Mouse (Mus musculus): ENCODE data around the gene Fscn1.

Fscn1 gene

DNA sequence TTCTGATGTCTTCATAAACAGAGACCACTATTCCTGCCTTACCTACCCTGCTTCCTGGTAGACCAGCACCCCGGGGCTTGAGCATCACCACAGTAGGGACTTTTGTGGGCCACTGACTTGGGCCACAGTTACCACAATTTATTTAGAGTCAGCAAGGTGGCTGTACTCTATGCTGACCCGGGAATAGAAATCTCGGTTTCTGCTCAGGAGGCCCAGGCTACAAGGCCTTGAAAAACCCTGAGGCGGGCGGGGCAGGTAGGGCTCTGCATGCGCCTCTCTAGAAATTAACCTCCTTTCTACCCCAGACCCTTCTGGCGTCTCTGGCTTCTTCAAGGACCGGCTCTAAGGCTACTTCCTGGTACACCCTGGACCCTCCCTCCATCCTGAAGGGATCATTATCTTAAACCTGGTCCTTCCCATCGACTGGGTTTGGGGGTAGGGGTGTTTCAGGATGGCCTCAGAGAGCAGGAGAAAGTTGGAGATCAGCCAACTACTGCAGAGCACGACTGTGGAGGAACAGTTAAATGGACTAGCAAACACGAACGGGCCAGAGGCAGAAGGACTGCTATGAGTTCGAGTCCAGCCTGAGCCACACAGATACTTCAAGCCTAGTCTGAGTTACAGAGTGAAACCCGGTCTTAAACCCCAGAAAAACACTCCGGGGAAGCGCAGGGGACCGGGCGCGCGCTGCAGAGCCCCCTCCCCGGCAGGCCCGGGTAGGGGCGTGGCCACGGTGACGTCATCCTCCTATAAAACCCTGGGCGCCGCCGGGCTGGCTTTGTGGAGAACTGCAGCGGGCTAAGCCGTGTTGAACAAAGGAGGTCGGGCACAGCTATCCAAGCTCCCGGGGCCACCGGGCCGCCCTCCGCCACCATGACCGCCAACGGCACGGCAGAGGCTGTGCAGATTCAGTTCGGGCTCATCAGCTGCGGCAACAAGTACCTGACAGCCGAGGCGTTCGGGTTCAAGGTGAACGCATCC, at the start of gene Fscn1:
Gene Fscn1, plus strand, starts transcription at position 768 of the 981 bp plus-strand sequence.
- in situ Hi-C loops (cut with MboI; ENCODE audit: low sequenced_read_pairs) = no loop called here

GRCm38 (mm10) chr5:142911629-142912028, 48.5 kb upstream of the Fscn1 start:
- in situ Hi-C loops (cut with MboI; ENCODE audit: low sequenced_read_pairs) = no loop called here

DNA sequence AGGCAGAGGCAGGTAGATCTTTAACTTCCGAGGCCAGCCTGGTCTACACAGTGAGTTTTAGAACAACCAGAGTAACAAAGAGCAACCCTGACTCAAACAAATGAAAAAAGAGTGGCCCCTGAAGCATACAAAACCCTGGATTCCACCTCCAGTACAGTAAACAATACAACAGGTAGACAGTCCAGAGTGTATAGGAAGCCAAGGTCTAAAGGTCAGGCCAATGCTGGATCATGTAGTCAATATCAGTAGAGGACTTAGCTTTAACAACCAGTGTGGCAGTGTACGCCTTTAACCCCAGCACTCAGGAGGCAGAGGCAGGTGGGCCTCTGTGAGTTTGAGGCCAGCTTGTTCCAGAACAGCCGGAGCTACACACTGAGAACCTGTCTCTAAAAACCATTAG, 47.8 kb upstream of the Fscn1 start:
- in situ Hi-C loops (cut with MboI; ENCODE audit: low sequenced_read_pairs) = no loop called here

- in situ Hi-C loops (cut with MboI; ENCODE audit: low sequenced_read_pairs) = no loop called here
Observed at GRCm38 (mm10) chr5:142912739-142913138, 47.4 kb upstream of the Fscn1 start.

- in situ Hi-C loops (cut with MboI; ENCODE audit: low sequenced_read_pairs) = no loop called here
Observed at GRCm38 (mm10) chr5:142915231-142915630, 44.9 kb upstream of the Fscn1 start.

GRCm38 (mm10) chr5:142916593-142916992, 43.5 kb upstream of the Fscn1 start:
- in situ Hi-C loops (cut with MboI; ENCODE audit: low sequenced_read_pairs) = no loop called here

DNA sequence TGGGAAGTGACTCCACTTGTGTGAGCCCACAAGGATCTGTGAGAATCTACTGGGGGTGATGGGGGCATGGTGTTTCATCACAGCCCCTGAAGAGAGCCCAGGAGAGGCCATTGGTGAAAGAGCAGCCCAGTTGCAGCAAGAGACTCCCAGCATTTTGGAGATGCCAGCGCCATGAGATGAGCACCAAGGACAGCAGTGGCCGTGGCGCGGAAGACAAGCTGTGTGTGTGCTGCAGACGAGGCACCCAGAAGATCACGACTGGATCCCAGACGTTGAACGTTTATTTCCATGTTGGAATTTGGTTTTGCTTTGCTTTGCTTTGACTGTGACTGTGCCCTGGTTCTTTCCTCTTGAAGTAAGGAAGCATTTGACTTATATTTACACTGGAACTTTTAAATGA, 42.7 kb upstream of the Fscn1 start:
- in situ Hi-C loops (cut with MboI; ENCODE audit: low sequenced_read_pairs) = no loop called here

- in situ Hi-C loops (cut with MboI; ENCODE audit: low sequenced_read_pairs) = no loop called here
Observed at GRCm38 (mm10) chr5:142920311-142921073, 39.7 kb upstream of the Fscn1 start.

DNA sequence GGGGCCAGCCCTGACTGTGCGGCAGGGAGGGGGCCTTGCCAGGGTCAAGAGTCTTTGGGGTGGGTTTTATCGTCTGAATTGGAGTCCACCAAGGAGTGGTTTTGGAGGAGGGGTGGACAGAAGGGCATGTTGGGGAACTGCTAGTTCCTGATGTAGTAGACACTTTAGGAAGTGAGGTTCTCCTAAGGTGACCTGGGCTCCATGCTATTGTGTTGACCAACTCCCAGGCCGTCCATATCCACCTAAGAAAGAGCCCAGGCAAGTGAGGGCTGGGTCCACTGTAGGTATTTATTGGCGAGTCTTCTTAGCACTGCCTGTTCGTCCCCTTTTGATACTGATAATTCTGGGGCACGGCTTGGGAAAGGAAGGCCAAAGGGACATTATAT, 39.1 kb upstream of the Fscn1 start:
- in situ Hi-C loops (cut with MboI; ENCODE audit: low sequenced_read_pairs) = no loop called here

DNA sequence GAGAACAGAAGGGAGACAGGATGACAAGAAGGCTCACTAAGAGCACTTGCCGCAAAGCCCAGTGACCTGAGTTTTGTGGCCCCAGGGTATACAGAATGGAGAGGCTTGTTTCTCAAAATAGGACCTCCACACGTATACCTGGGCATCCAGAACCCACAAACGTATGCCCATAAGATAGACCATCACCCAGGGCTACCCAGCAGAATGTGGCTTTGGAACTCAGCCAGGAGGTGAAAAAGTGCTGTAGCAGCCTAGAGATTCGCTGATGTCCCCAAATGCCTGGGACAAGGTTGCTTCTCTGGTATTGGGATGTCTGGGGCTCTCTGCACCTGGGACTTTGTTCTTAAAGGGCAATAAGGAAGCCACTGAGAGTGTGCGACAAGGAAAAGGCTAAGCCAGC, 37.9 kb upstream of the Fscn1 start:
- in situ Hi-C loops (cut with MboI; ENCODE audit: low sequenced_read_pairs) = no loop called here

- in situ Hi-C loops (cut with MboI; ENCODE audit: low sequenced_read_pairs) = no loop called here
Observed at GRCm38 (mm10) chr5:142923781-142924180, 36.4 kb upstream of the Fscn1 start.

GRCm38 (mm10) chr5:142924336-142924959, 35.7 kb upstream of the Fscn1 start:
- in situ Hi-C loops (cut with MboI; ENCODE audit: low sequenced_read_pairs) = no loop called here

DNA sequence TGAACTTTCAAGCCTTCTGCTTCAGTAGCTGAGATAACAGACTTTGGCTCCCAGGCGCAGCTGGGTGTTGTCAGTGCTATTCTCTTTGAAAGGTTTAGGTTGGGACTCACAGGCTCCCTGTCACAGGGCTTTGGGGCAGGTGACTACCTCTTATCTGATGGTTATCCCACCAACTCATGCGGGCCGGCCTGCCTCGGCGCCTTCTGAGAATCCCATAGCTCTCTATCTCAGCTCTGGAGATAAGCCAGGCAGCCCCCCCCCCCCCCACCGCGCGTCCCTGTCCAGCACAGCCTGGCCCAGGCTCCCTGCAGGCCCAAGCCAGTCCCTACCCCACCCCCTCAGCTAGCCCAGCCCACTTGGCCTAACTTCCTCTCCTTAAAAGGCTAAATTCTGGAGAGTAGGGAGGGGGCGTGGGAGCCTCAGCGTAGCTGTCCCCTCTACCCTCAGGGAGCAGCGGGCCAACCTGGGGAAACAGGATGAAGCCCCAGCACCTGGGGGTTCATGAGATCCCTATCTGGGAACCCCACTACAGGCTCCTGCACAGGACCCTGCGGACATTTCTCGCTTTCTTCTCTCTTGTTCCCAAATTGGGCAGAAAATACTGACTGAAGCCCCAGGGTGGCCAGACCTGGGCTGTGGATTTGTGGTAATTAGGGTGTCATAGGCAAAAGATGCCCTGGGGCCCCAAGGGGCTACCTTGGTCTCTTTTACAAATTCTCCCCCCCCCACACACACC, 33.8 kb upstream of the Fscn1 start:
- in situ Hi-C loops (cut with MboI; ENCODE audit: low sequenced_read_pairs) = no loop called here

DNA sequence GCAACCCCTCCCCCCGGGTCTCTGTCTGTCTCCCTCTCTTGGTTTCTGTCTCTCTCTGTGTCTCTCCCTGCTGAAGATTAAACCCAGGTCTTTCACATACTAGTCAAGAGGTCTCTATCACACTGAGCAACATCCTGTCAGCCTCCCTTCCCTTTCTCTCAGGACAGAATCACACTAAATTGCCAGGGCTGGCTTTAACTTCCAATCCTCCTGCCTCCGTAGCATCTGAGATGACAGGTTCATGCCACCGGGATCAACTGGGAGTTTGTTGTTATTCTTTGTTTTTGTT, 33.3 kb upstream of the Fscn1 start:
- in situ Hi-C loops (cut with MboI; ENCODE audit: low sequenced_read_pairs) = no loop called here

DNA sequence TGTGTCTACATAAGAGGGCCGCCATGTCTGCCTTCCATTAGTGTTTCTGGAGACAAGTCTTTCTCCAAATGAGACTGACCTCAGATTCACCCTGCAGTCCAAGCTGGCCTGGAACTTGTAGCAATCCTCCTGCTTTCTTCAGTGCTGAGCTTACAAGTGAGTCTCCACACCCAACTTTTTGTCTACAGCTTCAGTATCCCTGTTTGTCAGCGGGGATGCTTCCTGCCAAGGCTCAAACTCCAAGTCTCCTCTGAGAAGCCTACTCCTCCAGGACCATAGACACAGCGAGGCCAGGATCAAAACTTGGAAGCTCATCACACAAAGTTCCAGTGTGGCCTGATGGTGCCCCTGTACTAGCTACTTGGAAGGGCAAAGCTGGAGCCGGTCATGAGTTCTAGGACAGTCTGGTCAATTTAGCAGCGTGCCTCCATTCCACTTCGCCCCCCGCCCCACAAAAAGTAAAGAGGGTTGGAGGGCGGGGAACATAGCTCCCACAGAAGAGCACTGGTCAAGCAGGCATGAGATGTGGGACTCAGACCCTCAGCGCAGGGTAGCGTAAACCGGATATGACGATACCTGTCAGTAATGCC, 32.7 kb upstream of the Fscn1 start:
- in situ Hi-C loops (cut with MboI; ENCODE audit: low sequenced_read_pairs) = no loop called here

- in situ Hi-C loops (cut with MboI; ENCODE audit: low sequenced_read_pairs) = no loop called here
Observed at GRCm38 (mm10) chr5:142928749-142929399, 31.3 kb upstream of the Fscn1 start.

- in situ Hi-C loops (cut with MboI; ENCODE audit: low sequenced_read_pairs) = no loop called here
Observed at GRCm38 (mm10) chr5:142929400-142929752, 30.8 kb upstream of the Fscn1 start.

GRCm38 (mm10) chr5:142931241-142931745, 28.9 kb upstream of the Fscn1 start:
- in situ Hi-C loops (cut with MboI; ENCODE audit: low sequenced_read_pairs) = loop anchor here (10.0 kb wide), 1 partner anchor 144 kb away; no protein-coding TSS in a partner anchor

- in situ Hi-C loops (cut with MboI; ENCODE audit: low sequenced_read_pairs) = loop anchor here (10.0 kb wide), 1 partner anchor 143 kb away; no protein-coding TSS in a partner anchor
Observed at GRCm38 (mm10) chr5:142932084-142932685, 28.0 kb upstream of the Fscn1 start.
